Mouse (Mus musculus) forebrain, embryonic 14.5 days (tissue): ENCODE results near the gene Olfr1158. TPM values are rescaled to one million over a fixed set of nuclear protein-coding genes. Genes with fewer than 3 reads are reported as not detected.

Source experiments
- polyA plus RNA-seq: library from polyadenylated mRNA; unstranded; fragments of >200 nt; fragmentation: Nextera tagmentation; extraction: Ambion mirVana; gene quantifications from 2 replicates; pipeline ENCODE4 v1.2.1, GENCODE M21; 2014

The Olfr1158 gene
- polyA plus RNA-seq, 1 experiment from 2014 or later = not detected

Other genes starting within 250 kb of the Olfr1158 start
- gene Olfr1140, start 246.4 kb upstream of the Olfr1158 start, polyA plus RNA-seq = not detected in 2 replicates
- not detected in 2 replicates for gene Olfr1141, start 236.1 kb upstream of the Olfr1158 start, polyA plus RNA-seq
- not detected in 2 replicates for gene Olfr152, start 210.6 kb upstream of the Olfr1158 start, polyA plus RNA-seq
- gene Olfr1143, start 189.5 kb upstream of the Olfr1158 start, polyA plus RNA-seq = not detected in 2 replicates
- gene Olfr1145, start 180.3 kb upstream of the Olfr1158 start, polyA plus RNA-seq = not detected in 2 replicates
- gene Olfr1148, start 159.6 kb upstream of the Olfr1158 start, polyA plus RNA-seq = not detected in 2 replicates
- gene Olfr1150-ps1, start 146.1 kb upstream of the Olfr1158 start, polyA plus RNA-seq = not detected in 2 replicates
- not detected in 2 replicates for gene Olfr1151, start 134.3 kb upstream of the Olfr1158 start, polyA plus RNA-seq
- gene Olfr1152, start 123.6 kb upstream of the Olfr1158 start, polyA plus RNA-seq = not detected in 2 replicates
- gene Olfr1153, start 95.2 kb upstream of the Olfr1158 start, polyA plus RNA-seq = not detected in 2 replicates
- gene Olfr1154, start 84.9 kb upstream of the Olfr1158 start, polyA plus RNA-seq = not detected in 2 replicates
- gene Olfr1155, start 45.0 kb upstream of the Olfr1158 start, polyA plus RNA-seq = not detected in 2 replicates
- gene Olfr1156, start 37.0 kb upstream of the Olfr1158 start, polyA plus RNA-seq = not detected in 2 replicates
- not detected in 2 replicates for gene Olfr1157, start 21.8 kb upstream of the Olfr1158 start, polyA plus RNA-seq
- gene Olfr74, start 15.4 kb upstream of the Olfr1158 start, polyA plus RNA-seq = not detected in 2 replicates
- not detected in 2 replicates for gene Olfr1160, start 18.2 kb downstream of the Olfr1158 start, polyA plus RNA-seq
- not detected in 2 replicates for gene Olfr1161, start 32.7 kb downstream of the Olfr1158 start, polyA plus RNA-seq
- not detected in 2 replicates for gene Olfr73, start 47.6 kb downstream of the Olfr1158 start, polyA plus RNA-seq
- not detected in 2 replicates for gene Olfr1162, start 61.0 kb downstream of the Olfr1158 start, polyA plus RNA-seq
- not detected in 2 replicates for gene Olfr1163, start 81.7 kb downstream of the Olfr1158 start, polyA plus RNA-seq
- gene Olfr1164, start 103.9 kb downstream of the Olfr1158 start, polyA plus RNA-seq = not detected in 2 replicates
- gene Olfr1166, start 138.2 kb downstream of the Olfr1158 start, polyA plus RNA-seq = not detected in 2 replicates
- gene Olfr1167, start 165.1 kb downstream of the Olfr1158 start, polyA plus RNA-seq = not detected in 2 replicates
- gene Olfr1168, start 191.8 kb downstream of the Olfr1158 start, polyA plus RNA-seq = not detected in 2 replicates
- gene Olfr1170, start 238.2 kb downstream of the Olfr1158 start, polyA plus RNA-seq = not detected in 2 replicates